Mouse (Mus musculus): ENCODE data around the gene Isyna1.

GRCm38 (mm10) chr8:70593961-70594609 is at the start of gene Isyna1:
- TF ChIP-seq POLR2AphosphoS2 (IDR thresholded peaks at IDR 0.05; ENCODE audit: low read length): 0 out of 2 replicates have a peak, but pooled peaks have one; percentile 55
- peak; percentile 70 to 93; a peak in 3 of 4 replicates for TF ChIP-seq POLR2A (IDR thresholded peaks at IDR 0.05; ENCODE audit: control insufficient read depth in 1 of 2, insufficient read depth in 1 of 2, low read depth in 1 of 2, low read length in 2 of 2, poor library complexity in 1 of 2)
- no peak for TF ChIP-seq ZNF384 (IDR thresholded peaks at IDR 0.05; ENCODE audit: low read depth, low read length)

Data from MEL (cell line).